Mouse (Mus musculus) left cerebral cortex, adult 6 months (tissue): ENCODE measurements around the gene Birc2. TPM values are rescaled to one million over a fixed set of nuclear protein-coding genes. Genes with fewer than 3 reads are reported as not detected.

Experiments used
- long read RNA-seq, 2 experiments: library from polyadenylated mRNA; unstranded; transcript quantifications; one replicate each; pipeline ENCODE4 v2.0.0; 2019 to 2020
- polyA plus RNA-seq: library from polyadenylated mRNA; unstranded; fragments of <200 nt; fragmentation: Nextera tagmentation; gene quantifications from 2 replicates; pipeline ENCODE4 v1.2.3, GENCODE M21; 2021

Birc2 gene
- polyA plus RNA-seq: 13.0 and 21.4 TPM in 2 replicates
- long read RNA-seq, experiment 1, transcript Birc2-202 (7 exons, 3,130 nt): minor isoform, 19 of 241 reads
- long read RNA-seq, experiment 1, transcript Birc2-204 (8 exons, 3,331 nt): major isoform, 173 of 241 reads
- long read RNA-seq, experiment 1, partial matches to known transcripts: 4 of 241 reads
- long read RNA-seq, experiment 1, other reads (novel, unspliced or antisense): 42 of 241 reads
- long read RNA-seq, experiment 2, transcript Birc2-202 (7 exons, 3,130 nt): minor isoform, 9 of 47 reads
- long read RNA-seq, experiment 2, transcript Birc2-204 (8 exons, 3,331 nt): major isoform, 23 of 47 reads
- long read RNA-seq, experiment 2, partial matches to known transcripts: 4 of 47 reads
- long read RNA-seq, experiment 2, other reads (novel, unspliced or antisense): 11 of 47 reads

GRCm38 (mm10) chr9:7836905-7837805 is at the start of gene Birc2:
Gene Birc2, minus strand, starts transcription at chr9:7837064.

GRCm38 (mm10) chr9:7872775-7873439 is 36.0 kb upstream of the Birc2 start, which contains the start of gene Birc3:
Gene Birc3, minus strand, starts transcription at chr9:7873186.

Other genes starting within 250 kb of the Birc2 start
- gene Mmp20, start 208.8 kb downstream of the Birc2 start, polyA plus RNA-seq: not detected in 2 replicates
- gene Mmp7, start 145.0 kb downstream of the Birc2 start, polyA plus RNA-seq: not detected in 2 replicates
- gene Tmem123, start 73.0 kb downstream of the Birc2 start, polyA plus RNA-seq: 8.8 and 8.9 TPM in 2 replicates
- gene Birc3, start 36.1 kb upstream of the Birc2 start, polyA plus RNA-seq: 1.1 and 1.2 TPM in 2 replicates
- 3.7 and 4.5 TPM in 2 replicates for gene Yap1, start 167.5 kb upstream of the Birc2 start, polyA plus RNA-seq
- 2.6 and 2.8 TPM in 2 replicates for gene Cfap300, start 205.8 kb upstream of the Birc2 start, polyA plus RNA-seq